Mouse (Mus musculus) cortical plate, adult 2 months (tissue): Measurements from ENCODE around the gene Emcn.

Source experiments
- CTCF ChIP-seq: fragments of 200-500 bp; IDR thresholded peaks from 2 replicates; pipeline ENCODE4 v1.5.1; 2011; ENCODE audit warnings: mild to moderate bottlenecking, control low read depth, low read length; ENCODE audit not compliant: insufficient read depth; ENCODE audit errors: extremely low read depth
- POLR2A ChIP-seq: fragments of 200-500 bp; IDR thresholded peaks from 2 replicates; pipeline ENCODE4 v1.6.1; 2011; ENCODE audit warnings: mild to moderate bottlenecking, low read length, control low read depth; ENCODE audit not compliant: insufficient read depth; ENCODE audit errors: extremely low read depth

GRCm38 (mm10) chr3:137472145-137472544, 131.3 kb downstream of the Emcn start:
- TF ChIP-seq CTCF (no peak), POLR2A (no peak)
